Mouse (Mus musculus) forebrain, postnatal 0 days (tissue): Measurements from ENCODE around the gene Kctd12. TPM values are rescaled to one million over a fixed set of nuclear protein-coding genes. Genes with fewer than 3 reads are reported as not detected.

Experiments
- ATAC-seq: fragments of 200-750 bp; cut with Nextera tagmentation; 2 replicates; pipeline ENCODE4 v1.8.0; 2017; ENCODE audit warnings: mild to moderate bottlenecking, moderate library complexity
- DNase-seq: peaks from one replicate; pipeline ENCODE4 v3.0.0-alpha.2; 2015
- H3K27ac ChIP-seq: fragments of 300-500 bp; sonication (generic); 2 replicates; pipeline ENCODE4 v1.5.1; 2014; ENCODE audit warnings: low read depth, mild to moderate bottlenecking, antibody characterized with exemption, low read length, moderate library complexity, mixed read lengths
- H3K27me3 ChIP-seq: fragments of 300-500 bp; sonication (generic); 2 replicates; pipeline ENCODE4 v1.6.1; 2014; ENCODE audit warnings: mild to moderate bottlenecking, low read length, mixed read lengths; ENCODE audit not compliant: insufficient read depth
- H3K36me3 ChIP-seq: fragments of 300-500 bp; sonication (generic); 2 replicates; pipeline ENCODE4 v1.6.1; 2014; ENCODE audit warnings: mild to moderate bottlenecking, moderate library complexity; ENCODE audit not compliant: insufficient read depth
- H3K4me1 ChIP-seq: fragments of 300-500 bp; sonication (generic); 2 replicates; pipeline ENCODE4 v1.6.1; 2014; ENCODE audit warnings: antibody characterized with exemption; ENCODE audit not compliant: insufficient read depth
- H3K4me2 ChIP-seq: fragments of 300-500 bp; sonication (generic); 2 replicates; pipeline ENCODE4 v1.6.1; 2014; ENCODE audit warnings: low read depth, mild to moderate bottlenecking, moderate library complexity
- H3K4me3 ChIP-seq: fragments of 300-500 bp; sonication (generic); 2 replicates; pipeline ENCODE4 v1.5.1; 2014; ENCODE audit warnings: low read depth, low read length, mixed read lengths
- H3K9ac ChIP-seq: fragments of 300-500 bp; sonication (generic); 2 replicates; pipeline ENCODE4 v1.6.1; 2014; ENCODE audit warnings: mild to moderate bottlenecking
- H3K9me3 ChIP-seq: fragments of 300-500 bp; sonication (generic); 2 replicates; pipeline ENCODE4 v1.6.1; 2016; ENCODE audit warnings: low read length
- CTCF ChIP-seq: sonication (generic); IDR thresholded peaks from 2 replicates; pipeline ENCODE4 v1.5.1; 2016; ENCODE audit warnings: antibody characterized with exemption, control low read depth, low read depth
- WGBS: fragments of 180-500 bp; shearing (Covaris S2); extraction: QIAGEN DNeasy Blood & Tissue Kit; methylation state at CpG from one replicate; pipeline ENCODE4 v1.1.7; 2014; 5-methylcytosine and 5-hydroxymethylcytosine counted together
- polyA plus RNA-seq: library from polyadenylated mRNA; unstranded; fragments of >200 nt; fragmentation: Nextera tagmentation; extraction: Ambion mirVana; gene quantifications from 2 replicates; pipeline ENCODE4 v1.2.1, GENCODE M21; 2015
- total RNA-seq: library from RNA; depleted of rRNA; stranded (reverse); fragments of >200 nt; gene quantifications from 2 replicates; pipeline ENCODE4 v1.2.3, GENCODE M21; 2014

The Kctd12 gene
- total and polyA plus RNA-seq, 2 experiments from 2014 or later: 12.4 to 101 TPM

- Histone ChIP-seq H3K4me3 (no peak overlapping the region), H3K9me3 (no peaks in the 10 kb centered on the region), H3K27ac (no peak overlapping the region), H3K27me3 (no peaks in the 10 kb centered on the region), H3K4me1 (no peaks in the 10 kb centered on the region), H3K4me2 (no peak overlapping the region), H3K36me3 (no peaks in the 10 kb centered on the region), H3K9ac (no peak overlapping the region)
- WGBS: 17% methylated on average over 6 of the region's 6 CpGs
- peak; percentile 68 for ATAC-seq
- peak; percentile 95 for TF ChIP-seq CTCF
- DNase-seq: peak; percentile 91
These were observed 12.5 kb upstream of the Kctd12 start for GRCm38 (mm10) chr14:102994662-102995561.

GRCm38 (mm10) chr14:102990765-102991164 lies 8.3 kb upstream of the Kctd12 start:
- Histone ChIP-seq H3K9me3 (no peaks in the 10 kb centered on the region), H3K9ac (no peak overlapping the region), H3K4me1 (no peaks in the 10 kb centered on the region), H3K4me3 (no peak overlapping the region), H3K27ac (no peak overlapping the region), H3K27me3 (no peaks in the 10 kb centered on the region), H3K36me3 (no peaks in the 10 kb centered on the region), H3K4me2 (no peak overlapping the region)
- TF ChIP-seq CTCF: no peak
- ATAC-seq: no peak
- no peak for DNase-seq
- 24% methylated on average over 3 of the region's 3 CpGs for WGBS

GRCm38 (mm10) chr14:102989866-102990265 lies 7.4 kb upstream of the Kctd12 start:
- no peak overlapping the region for H3K9ac ChIP-seq
- WGBS: 72% methylated on average over 5 of the region's 5 CpGs
- H3K4me3 ChIP-seq: no peak overlapping the region
- ATAC-seq (no peak), DNase-seq (no peak)
- no peaks in the 10 kb centered on the region for H3K9me3 ChIP-seq
- no peaks in the 10 kb centered on the region for H3K27me3 ChIP-seq
- H3K4me2 ChIP-seq: no peak overlapping the region
- H3K27ac ChIP-seq: no peak overlapping the region
- no peaks in the 10 kb centered on the region for H3K36me3 ChIP-seq
- no peak for TF ChIP-seq CTCF
- H3K4me1 ChIP-seq: no peaks in the 10 kb centered on the region

GRCm38 (mm10) chr14:102989254-102989653 lies 6.8 kb upstream of the Kctd12 start:
- 84% methylated on average over 4 of the region's 4 CpGs for WGBS
- no peak for TF ChIP-seq CTCF
- Histone ChIP-seq H3K27ac (no peak overlapping the region), H3K4me3 (no peak overlapping the region), H3K36me3 (no peaks in the 10 kb centered on the region), H3K9ac (no peak overlapping the region), H3K27me3 (no peaks in the 10 kb centered on the region), H3K4me2 (no peak overlapping the region), H3K4me1 (no peaks in the 10 kb centered on the region), H3K9me3 (no peaks in the 10 kb centered on the region)
- DNase-seq: no peak
- ATAC-seq: no peak

GRCm38 (mm10) chr14:102987626-102988025 lies 5.2 kb upstream of the Kctd12 start:
- DNase-seq (no peak), ATAC-seq (no peak)
- 0 out of 2 replicates have a peak, but pooled peaks cover 5% of the 10 kb centered on the region for H3K4me1 ChIP-seq
- no peak overlapping the region for H3K9ac ChIP-seq
- no peak overlapping the region for H3K4me2 ChIP-seq
- H3K36me3 ChIP-seq: no peaks in the 10 kb centered on the region
- 81% methylated on average over 5 of the region's 5 CpGs for WGBS
- no peak for TF ChIP-seq CTCF
- no peak overlapping the region for H3K4me3 ChIP-seq
- no peaks in the 10 kb centered on the region for H3K27me3 ChIP-seq
- no peak overlapping the region for H3K27ac ChIP-seq
- H3K9me3 ChIP-seq: no peaks in the 10 kb centered on the region

- Histone ChIP-seq H3K9me3 (no peaks in the 10 kb centered on the region), H3K4me3 (no peak overlapping the region), H3K4me2 (no peak overlapping the region), H3K36me3 (no peaks in the 10 kb centered on the region), H3K9ac (no peak overlapping the region), H3K4me1 (0 out of 2 replicates have a peak, but pooled peaks cover 5% of the 10 kb centered on the region), H3K27me3 (no peaks in the 10 kb centered on the region), H3K27ac (no peak overlapping the region)
- WGBS: 76% methylated on average over 8 of the region's 8 CpGs
- no peak for TF ChIP-seq CTCF
- DNase-seq (no peak), ATAC-seq (no peak)
These were observed 1.2 kb upstream of the Kctd12 start for GRCm38 (mm10) chr14:102983686-102984085.

- no peaks in the 10 kb centered on the region for H3K9me3 ChIP-seq
- WGBS: under 1% methylated on average over 76 of the region's 76 CpGs
- H3K27ac ChIP-seq: peak overlapping the region; percentile 82
- H3K4me1 ChIP-seq: 0 out of 2 replicates have a peak, but pooled peaks cover 5% of the 10 kb centered on the region
- H3K4me2 ChIP-seq: peak overlapping the region; percentile 88
- peak overlapping the region; percentile 80 for H3K9ac ChIP-seq
- DNase-seq: no peak
- no peaks in the 10 kb centered on the region for H3K36me3 ChIP-seq
- no peaks in the 10 kb centered on the region for H3K27me3 ChIP-seq
- peak overlapping the region; percentile 75 for H3K4me3 ChIP-seq
- TF ChIP-seq CTCF: no peak
- ATAC-seq: peak; percentile 44
These were observed 316 bp downstream of the Kctd12 start for GRCm38 (mm10) chr14:102982016-102982626.
